Mouse (Mus musculus) left cerebral cortex, adult 8-10 months (tissue): ENCODE results near the gene Ccdc117. TPM values are rescaled to one million over a fixed set of nuclear protein-coding genes. Genes with fewer than 3 reads are reported as not detected.
"Not testable (repeated sequence)": the region's sequence is repeated elsewhere in the genome, so short reads cannot be mapped to it uniquely, and the experiment has no call there.

Experiments
- DNase-seq, 2 experiments: peaks; one replicate each; pipeline ENCODE4 v3.0.0; 2022; ENCODE audit warnings: low spot score in 2 of 2
- total RNA-seq, 4 experiments: library from RNA; stranded (reverse); gene quantifications; 2 replicates each; pipeline ENCODE4 v1.2.4; 2022

Ccdc117 gene
- 10 to 100 TPM; 13.0 to 15.0 (median 13.2) TPM for total RNA-seq

- peak; percentile 67 to 87 for DNase-seq
Measured at GRCm38 (mm10) chr11:5541799-5542481, at the start of gene Ccdc117. TSS of gene Ccdc117 (minus strand) at chr11:5542187.

- DNase-seq = no peak
Measured at GRCm38 (mm10) chr11:5575046-5575445, 33.1 kb upstream of the Ccdc117 start.

- DNase-seq = no peak
Measured at GRCm38 (mm10) chr11:5573821-5574220, 31.8 kb upstream of the Ccdc117 start.

GRCm38 (mm10) chr11:5571856-5572255 lies 29.9 kb upstream of the Ccdc117 start:
- no peak for DNase-seq

GRCm38 (mm10) chr11:5569474-5569873 lies 27.5 kb upstream of the Ccdc117 start, which contains the start of gene Ankrd36:
TSS of gene Ankrd36 (plus strand) at chr11:5569684.
- DNase-seq = no peak

DNA sequence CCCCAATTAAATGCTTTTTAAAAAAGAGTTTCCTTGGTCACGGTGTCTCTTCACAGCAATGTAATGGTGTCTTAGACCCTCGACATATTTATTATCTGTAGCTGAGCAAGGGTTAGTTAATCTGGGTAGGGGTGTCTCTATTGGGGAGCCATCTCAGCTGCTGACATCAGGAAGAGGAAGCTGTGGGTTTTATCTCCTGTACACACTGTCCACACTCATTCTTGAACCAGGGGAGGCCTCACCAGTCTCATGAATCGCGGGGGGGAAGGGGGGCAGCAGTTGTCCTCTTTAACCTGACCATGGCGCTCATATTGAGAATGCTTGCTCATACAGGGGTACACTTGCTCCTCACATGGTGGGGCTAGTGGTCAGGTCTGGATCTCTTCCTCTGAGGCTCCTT lies 26.1 kb upstream of the Ccdc117 start:
- DNase-seq = no peak

GRCm38 (mm10) chr11:5567654-5568053 lies 25.7 kb upstream of the Ccdc117 start:
- DNase-seq = no peak

DNA sequence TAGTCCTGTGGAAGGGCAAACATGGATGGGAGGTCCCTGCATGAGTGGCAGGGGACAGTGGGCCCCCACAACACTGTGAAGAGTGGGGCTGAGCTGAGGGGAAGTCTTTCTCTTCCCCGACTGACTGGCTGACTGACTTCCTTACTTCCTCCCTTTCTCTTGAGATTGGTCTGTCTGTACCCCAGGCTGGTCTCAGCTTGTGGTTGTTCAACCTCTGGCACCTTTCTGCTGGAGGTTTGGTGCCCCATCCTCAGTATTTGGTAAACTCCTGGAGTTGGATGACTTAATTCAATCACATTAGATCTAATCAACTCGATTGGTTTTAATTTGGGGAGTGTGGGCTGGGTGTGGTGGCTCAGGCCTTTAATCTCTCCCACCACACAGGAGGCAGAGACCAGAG lies 24.5 kb upstream of the Ccdc117 start:
- no peak for DNase-seq

- no peak for DNase-seq
Measured at GRCm38 (mm10) chr11:5565596-5565995, 23.6 kb upstream of the Ccdc117 start.

GRCm38 (mm10) chr11:5563898-5564297 lies 21.9 kb upstream of the Ccdc117 start:
- no peak for DNase-seq

DNA sequence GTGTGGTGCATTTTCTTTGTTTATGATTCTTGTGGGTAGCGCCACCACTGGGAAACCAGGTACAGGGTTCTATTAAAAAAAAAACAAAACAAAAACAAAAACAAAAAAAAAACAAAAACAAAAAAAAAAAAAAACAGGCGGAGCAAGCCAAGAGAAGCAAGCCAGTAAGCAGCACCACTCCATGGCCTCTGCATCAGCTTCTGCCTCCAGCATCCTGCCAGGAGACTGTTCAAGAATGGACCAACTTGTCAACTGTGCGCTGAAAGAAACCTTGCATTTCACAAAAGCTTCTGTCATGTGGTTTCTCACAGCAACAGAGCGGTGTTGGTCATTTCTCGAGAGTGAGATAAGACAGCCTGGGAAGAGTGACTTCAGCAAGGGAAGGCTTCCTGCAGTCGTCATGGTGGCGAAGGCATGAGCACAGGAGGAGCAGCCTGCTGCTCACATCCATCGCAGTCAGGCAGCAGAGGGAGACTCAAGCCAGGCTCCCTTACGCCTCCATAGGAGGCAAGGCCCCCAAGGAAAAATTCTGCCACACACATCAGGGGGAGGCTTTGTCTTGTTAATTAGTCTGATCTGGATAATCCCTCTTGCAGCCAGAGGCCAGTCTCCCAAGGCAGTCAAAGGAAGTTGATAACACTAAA lies 20.8 kb upstream of the Ccdc117 start:
- no peak for DNase-seq

GRCm38 (mm10) chr11:5560273-5560672 lies 18.3 kb upstream of the Ccdc117 start:
- DNase-seq = no peak

DNA sequence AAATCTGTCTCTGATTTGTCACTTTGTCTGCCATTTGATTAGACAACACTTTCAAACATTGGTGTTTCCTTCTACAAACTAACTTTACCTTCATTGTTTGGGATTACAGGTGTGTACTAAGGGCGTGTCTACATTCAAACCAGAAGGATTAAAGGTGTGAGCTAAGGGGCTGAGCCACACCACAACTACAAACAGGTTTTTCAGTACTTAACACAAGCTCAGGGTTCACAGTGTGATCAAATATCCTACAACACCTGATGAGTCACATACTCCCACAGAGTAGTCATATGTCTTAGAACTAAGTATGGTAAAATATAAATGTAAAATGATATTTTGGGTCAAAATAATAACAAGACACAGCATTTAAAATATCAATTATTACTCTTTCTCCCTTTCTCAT lies 9.9 kb upstream of the Ccdc117 start:
- no peak for DNase-seq

DNA sequence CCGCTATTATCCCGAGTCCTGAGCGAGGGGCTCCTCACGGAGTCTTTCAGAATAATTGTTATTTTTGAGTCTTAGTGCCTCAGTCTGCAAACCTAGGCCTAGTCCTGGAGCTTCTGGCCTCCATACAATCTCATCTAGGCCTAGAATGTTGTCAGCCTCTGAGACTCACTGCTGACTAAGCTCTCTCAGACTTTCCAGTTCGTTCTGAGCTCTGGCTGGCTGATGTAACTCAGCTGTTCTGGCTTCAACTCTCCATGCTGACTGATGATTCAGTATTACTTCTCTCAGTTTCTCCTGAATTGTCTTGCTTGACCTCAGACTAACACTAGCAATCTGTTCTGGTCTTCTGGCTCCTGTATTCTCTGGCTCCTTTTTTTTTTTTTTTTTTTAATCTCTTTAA lies 9.4 kb upstream of the Ccdc117 start:
- no peak for DNase-seq

DNA sequence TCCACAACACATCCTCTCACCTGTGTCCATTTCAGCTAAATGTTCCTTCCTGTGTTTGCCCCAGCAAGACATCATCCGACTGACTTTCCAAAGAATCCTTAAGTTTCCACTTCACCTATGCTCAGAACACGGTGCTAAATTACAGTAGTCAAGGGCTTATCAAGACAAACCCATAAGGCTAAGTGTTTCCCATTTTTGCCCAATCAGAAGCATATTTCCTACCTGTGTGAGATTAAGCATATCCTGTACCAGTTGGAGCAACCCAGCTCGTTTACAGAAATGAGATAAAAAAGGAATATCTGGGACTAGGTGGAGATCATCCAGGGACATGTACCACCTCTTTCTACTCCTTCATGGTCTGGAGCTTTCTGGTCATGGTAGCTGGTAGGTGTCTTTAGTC lies 4.7 kb upstream of the Ccdc117 start:
- no peak for DNase-seq

DNA sequence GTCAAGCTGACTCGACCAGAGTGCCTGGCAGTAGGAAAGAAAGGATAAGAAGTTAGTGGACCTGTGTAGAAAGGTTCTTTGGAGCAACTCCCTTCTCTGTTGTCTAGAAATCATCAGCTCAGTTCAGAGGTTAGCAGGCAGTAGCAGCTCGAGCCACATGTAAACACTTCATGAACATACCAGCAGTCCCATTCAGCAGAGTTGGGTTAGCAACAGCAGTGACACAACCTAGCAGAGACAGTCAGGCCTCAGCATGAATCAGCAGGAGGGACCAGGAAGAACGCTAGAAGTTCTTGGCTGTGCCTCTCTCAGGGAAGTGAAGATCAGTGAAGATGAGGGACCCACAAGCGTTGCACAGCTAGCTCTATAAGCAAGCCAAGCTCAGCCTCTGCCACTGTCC lies 3.5 kb upstream of the Ccdc117 start:
- DNase-seq = no peak

DNA sequence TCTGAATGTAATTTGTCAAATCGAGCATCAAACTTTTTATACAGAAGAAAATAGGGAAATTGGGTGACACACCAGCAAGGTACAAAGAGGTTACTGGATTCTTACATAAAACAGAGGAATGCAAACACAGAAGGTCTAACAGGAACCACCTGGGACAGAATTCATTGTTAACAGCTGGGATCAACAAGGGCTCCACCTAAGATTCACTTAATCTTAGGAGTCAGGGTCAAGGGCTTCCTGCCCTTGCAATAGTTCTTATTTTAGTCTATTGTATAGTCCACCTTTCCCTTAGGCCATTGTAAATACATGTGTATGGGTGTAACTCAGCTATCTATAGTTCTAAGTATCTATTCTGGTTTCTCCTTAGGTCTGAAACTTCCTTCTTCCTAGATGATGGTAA lies 2.7 kb upstream of the Ccdc117 start:
- not testable (repeated sequence) for DNase-seq

DNA sequence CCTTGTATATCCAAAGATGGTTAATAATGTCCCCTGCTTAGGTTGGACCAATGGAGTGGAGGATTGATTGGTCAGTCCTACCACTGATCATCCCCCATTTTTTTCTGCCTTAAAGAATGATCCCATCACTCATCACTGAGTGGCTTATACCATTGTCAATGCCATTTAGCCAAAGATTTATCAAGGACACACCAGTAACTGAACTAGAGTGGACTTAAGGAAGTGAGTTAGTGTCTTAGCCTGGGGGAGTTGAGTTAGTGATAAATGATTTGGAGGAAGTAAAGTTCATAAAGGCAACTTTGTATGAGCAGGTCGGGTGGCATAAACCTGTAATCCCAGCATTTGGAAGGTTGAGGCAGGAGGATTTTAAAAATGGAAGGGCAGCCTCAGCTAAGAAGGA lies 1.3 kb upstream of the Ccdc117 start:
- DNase-seq = no peak

DNA sequence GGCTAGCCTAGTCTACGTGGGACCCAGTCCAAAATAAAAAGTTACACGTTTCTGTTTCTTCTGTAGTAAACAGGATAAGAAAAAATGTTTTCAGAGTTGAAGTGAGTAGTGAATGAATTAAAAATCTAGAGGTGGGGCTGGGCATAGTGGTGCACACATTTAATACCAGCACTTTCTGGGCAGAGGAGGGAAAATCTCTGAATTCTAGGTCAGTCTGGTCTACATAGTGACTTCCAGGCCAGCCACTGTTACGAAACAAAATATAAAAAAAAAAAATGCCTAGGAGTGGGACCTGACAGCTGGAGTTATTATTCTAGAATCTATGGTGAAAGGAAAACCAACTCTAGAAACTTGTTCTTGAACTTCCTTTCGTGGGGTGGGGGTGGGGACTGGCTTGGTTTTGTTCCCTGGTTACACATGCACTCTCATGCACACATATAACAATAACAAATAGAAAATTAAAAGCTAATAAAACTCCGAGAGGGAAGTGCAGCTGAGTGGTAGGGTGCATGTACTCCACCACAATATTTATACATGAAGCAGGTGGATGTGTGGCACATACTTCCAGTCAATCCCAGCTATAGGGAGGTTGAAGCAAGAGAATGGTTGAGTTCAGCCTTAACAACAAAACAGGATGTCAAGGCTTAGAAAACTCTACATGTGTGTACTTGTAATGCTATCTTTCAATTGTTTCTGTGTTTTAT lies 647 bp upstream of the Ccdc117 start:
- no peak for DNase-seq

DNA sequence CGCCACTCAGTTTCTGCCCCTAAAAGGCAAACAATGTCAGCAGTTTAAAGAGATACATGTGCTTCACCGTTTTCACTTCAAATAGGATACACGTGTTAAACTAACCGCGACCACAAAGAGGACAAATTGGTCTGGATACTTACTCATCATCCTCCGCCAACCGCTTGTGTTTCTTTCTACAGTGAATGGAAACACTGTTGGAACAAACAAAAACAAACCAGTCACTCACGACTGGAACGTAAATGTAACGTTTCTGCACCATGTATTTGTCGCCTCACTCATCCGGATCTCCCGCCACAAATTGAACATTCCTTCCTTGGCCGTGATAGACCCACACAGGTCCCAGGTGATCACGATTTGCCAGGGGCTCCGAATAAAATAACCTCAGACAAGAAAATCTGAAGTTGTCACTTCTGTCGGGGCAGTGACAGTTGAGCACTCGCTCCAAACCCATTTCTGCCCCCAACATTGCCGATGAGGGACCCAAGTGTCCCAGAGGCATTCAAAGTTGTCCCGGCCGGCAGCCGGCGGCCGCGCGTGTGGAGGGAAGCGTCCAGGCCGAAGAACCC lies 673 bp downstream of the Ccdc117 start:
- DNase-seq = no peak

DNA sequence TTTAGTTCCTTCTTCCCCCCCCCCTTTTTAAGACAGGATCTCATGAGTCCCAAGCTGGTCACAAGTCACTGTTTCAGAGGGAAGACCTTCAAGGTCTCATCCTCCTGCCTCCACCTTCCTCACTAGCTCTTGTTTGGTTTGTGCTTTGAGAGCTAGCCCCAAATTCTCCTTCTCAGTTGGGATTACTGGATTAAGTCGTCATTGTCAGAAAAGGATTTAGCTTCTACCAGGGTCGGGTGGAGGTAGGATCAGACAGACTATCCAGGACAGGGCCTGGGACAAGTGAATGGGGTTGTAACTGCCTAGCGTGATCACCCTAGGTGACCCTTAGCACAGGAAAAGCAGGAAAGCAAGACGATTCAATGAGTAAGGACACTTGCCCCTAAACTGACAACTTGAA lies 1.7 kb downstream of the Ccdc117 start:
- no peak for DNase-seq

GRCm38 (mm10) chr11:5537454-5537853 lies 4.5 kb downstream of the Ccdc117 start:
- not testable (repeated sequence) for DNase-seq
